Mouse (Mus musculus) hindbrain, postnatal 0 days (tissue): ENCODE results near the gene Bbs9. TPM values are rescaled to one million over a fixed set of nuclear protein-coding genes. Genes with fewer than 3 reads are reported as not detected.
A peak's percentile ranks its signal among the peaks of the same experiment; 100 is the strongest.

Experiments used
- ATAC-seq: fragments of 200-750 bp; cut with Nextera tagmentation; 2 replicates; pipeline ENCODE4 v1.8.0; 2017; ENCODE audit warnings: mild to moderate bottlenecking, moderate TSS enrichment, moderate library complexity
- DNase-seq: peaks from one replicate; pipeline ENCODE4 v3.0.0-alpha.2; 2015; ENCODE audit warnings: low spot score
- H3K27ac ChIP-seq: fragments of 300-500 bp; sonication (generic); 2 replicates; pipeline ENCODE4 v1.5.1; 2014; ENCODE audit warnings: mild to moderate bottlenecking
- H3K27me3 ChIP-seq: fragments of 300-500 bp; sonication (generic); 2 replicates; pipeline ENCODE4 v1.6.1; 2014; ENCODE audit warnings: low read length, mixed read lengths; ENCODE audit not compliant: insufficient read depth
- H3K36me3 ChIP-seq: fragments of 300-500 bp; sonication (generic); 2 replicates; pipeline ENCODE4 v1.6.1; 2014; ENCODE audit warnings: low read length, mixed read lengths; ENCODE audit not compliant: insufficient read depth
- H3K4me1 ChIP-seq: fragments of 300-500 bp; sonication (generic); 2 replicates; pipeline ENCODE4 v1.6.1; 2014; ENCODE audit warnings: antibody characterized with exemption, low read length, mixed read lengths; ENCODE audit not compliant: insufficient read depth
- H3K4me2 ChIP-seq: fragments of 300-500 bp; sonication (generic); 2 replicates; pipeline ENCODE4 v1.6.1; 2014; ENCODE audit warnings: low read depth, mild to moderate bottlenecking, low read length, moderate library complexity, mixed read lengths
- H3K4me3 ChIP-seq: fragments of 300-500 bp; sonication (generic); 2 replicates; pipeline ENCODE4 v1.5.1; 2014; ENCODE audit warnings: low read length
- H3K9ac ChIP-seq: fragments of 300-500 bp; sonication (generic); replicated peaks from 2 replicates; pipeline ENCODE4 v1.6.1; 2014; ENCODE audit warnings: mild to moderate bottlenecking, low read length, moderate library complexity, mixed read lengths
- H3K9me3 ChIP-seq: fragments of 300-500 bp; sonication (generic); 2 replicates; pipeline ENCODE4 v1.6.1; 2016; ENCODE audit warnings: low read length, mixed read lengths
- CTCF ChIP-seq: IDR thresholded peaks from 2 replicates; pipeline ENCODE4 v1.5.1; 2016; ENCODE audit warnings: antibody characterized with exemption, control low read depth, low read depth
- WGBS: fragments of 180-500 bp; shearing (Covaris S2); extraction: QIAGEN DNeasy Blood & Tissue Kit; methylation state at CpG from one replicate; pipeline ENCODE4 v1.1.7; 2014; 5-methylcytosine and 5-hydroxymethylcytosine counted together
- polyA plus RNA-seq: library from polyadenylated mRNA; unstranded; fragments of >200 nt; fragmentation: Nextera tagmentation; extraction: Ambion mirVana; gene quantifications from 2 replicates; pipeline ENCODE4 v1.2.1, GENCODE M21; 2015
- total RNA-seq: library from RNA; depleted of rRNA; stranded (reverse); fragments of >200 nt; gene quantifications from 2 replicates; pipeline ENCODE4 v1.2.3, GENCODE M21; 2014

The Bbs9 gene
- total and polyA plus RNA-seq, 2 experiments from 2014 or later: 15.2 to 27.5 TPM

GRCm38 (mm10) chr9:22619245-22619644 is 143.7 kb downstream of the Bbs9 start:
- no peaks in the 10 kb centered on the region; the same call in 1 of the 2 replicates for H3K9me3 ChIP-seq
- H3K36me3 ChIP-seq: no peaks in the 10 kb centered on the region
- DNase-seq (no peak), ATAC-seq (no peak)
- no peak overlapping the region for H3K4me2 ChIP-seq
- no peak for TF ChIP-seq CTCF
- WGBS: 93% methylated on average over 1 of the region's 1 CpGs
- H3K9ac ChIP-seq: no peak overlapping the region
- no peaks in the 10 kb centered on the region for H3K27me3 ChIP-seq
- no peak overlapping the region for H3K27ac ChIP-seq
- no peak overlapping the region for H3K4me3 ChIP-seq
- H3K4me1 ChIP-seq: no peaks in the 10 kb centered on the region

GRCm38 (mm10) chr9:22624966-22625365 is 149.5 kb downstream of the Bbs9 start:
- no peak overlapping the region for H3K9ac ChIP-seq
- peak; percentile 71 for DNase-seq
- H3K9me3 ChIP-seq: no peaks in the 10 kb centered on the region
- no peaks in the 10 kb centered on the region for H3K27me3 ChIP-seq
- peak; percentile 76 for TF ChIP-seq CTCF
- H3K27ac ChIP-seq: no peak overlapping the region
- 58% methylated on average over 9 of the region's 9 CpGs for WGBS
- no peak overlapping the region for H3K4me3 ChIP-seq
- no peak overlapping the region for H3K4me2 ChIP-seq
- no peak for ATAC-seq
- no peaks in the 10 kb centered on the region for H3K36me3 ChIP-seq
- no peaks in the 10 kb centered on the region for H3K4me1 ChIP-seq

- Histone ChIP-seq H3K27me3 (no peaks in the 10 kb centered on the region), H3K4me3 (no peak overlapping the region), H3K4me1 (no peaks in the 10 kb centered on the region), H3K4me2 (no peak overlapping the region), H3K9ac (no peak overlapping the region), H3K9me3 (no peaks in the 10 kb centered on the region), H3K27ac (no peak overlapping the region), H3K36me3 (no peaks in the 10 kb centered on the region)
- TF ChIP-seq CTCF: no peak
- ATAC-seq (no peak), DNase-seq (no peak)
- WGBS: 86% methylated on average over 3 of the region's 3 CpGs
Measured at GRCm38 (mm10) chr9:22626014-22626413, 150.5 kb downstream of the Bbs9 start.

- Histone ChIP-seq H3K9me3 (no peaks in the 10 kb centered on the region), H3K4me1 (no peaks in the 10 kb centered on the region), H3K9ac (no peak overlapping the region), H3K4me3 (no peak overlapping the region), H3K27me3 (no peaks in the 10 kb centered on the region), H3K27ac (no peak overlapping the region), H3K36me3 (no peaks in the 10 kb centered on the region), H3K4me2 (no peak overlapping the region)
- ATAC-seq (no peak), DNase-seq (no peak)
- WGBS: 89% methylated on average over 3 of the region's 3 CpGs
- TF ChIP-seq CTCF: no peak
Measured at GRCm38 (mm10) chr9:22627912-22628311, 152.4 kb downstream of the Bbs9 start.

GRCm38 (mm10) chr9:22632800-22633485 is 157.4 kb downstream of the Bbs9 start:
- Histone ChIP-seq H3K4me1 (no peaks in the 10 kb centered on the region), H3K4me3 (no peak overlapping the region), H3K9me3 (no peaks in the 10 kb centered on the region), H3K9ac (no peak overlapping the region), H3K27ac (no peak overlapping the region), H3K36me3 (no peaks in the 10 kb centered on the region), H3K4me2 (no peak overlapping the region), H3K27me3 (no peaks in the 10 kb centered on the region)
- 90% methylated on average over 9 of the region's 9 CpGs for WGBS
- DNase-seq (no peak), ATAC-seq (no peak)
- no peak for TF ChIP-seq CTCF

GRCm38 (mm10) chr9:22638502-22638901 is 163.0 kb downstream of the Bbs9 start:
- H3K27ac ChIP-seq: no peak overlapping the region
- ATAC-seq: no peak
- no peak overlapping the region for H3K9ac ChIP-seq
- no peaks in the 10 kb centered on the region for H3K9me3 ChIP-seq
- H3K4me1 ChIP-seq: no peaks in the 10 kb centered on the region
- H3K4me2 ChIP-seq: no peak overlapping the region
- DNase-seq: no peak
- no peak overlapping the region for H3K4me3 ChIP-seq
- H3K36me3 ChIP-seq: no peaks in the 10 kb centered on the region
- no peaks in the 10 kb centered on the region for H3K27me3 ChIP-seq
- WGBS: 92% methylated on average over 5 of the region's 5 CpGs
- TF ChIP-seq CTCF: no peak

GRCm38 (mm10) chr9:22640683-22641431 is 165.3 kb downstream of the Bbs9 start:
- WGBS: 55% methylated on average over 13 of the region's 13 CpGs

More at GRCm38 (mm10) chr9:22640683-22641431, 165.3 kb downstream of the Bbs9 start:
- Histone ChIP-seq H3K9me3 (no peaks in the 10 kb centered on the region), H3K27me3 (no peaks in the 10 kb centered on the region), H3K36me3 (no peaks in the 10 kb centered on the region), H3K4me3 (no peak overlapping the region), H3K9ac (no peak overlapping the region), H3K4me1 (no peaks in the 10 kb centered on the region), H3K4me2 (no peak overlapping the region), H3K27ac (peak overlapping the region; percentile 36; the same call in 1 of the 2 replicates)
- ATAC-seq (no peak), DNase-seq (peak; percentile 10)
- no peak for TF ChIP-seq CTCF
